Mouse (Mus musculus) brain, embryonic 14.5 days (tissue): ENCODE data around the gene Gm21961. TPM values are rescaled to one million over a fixed set of nuclear protein-coding genes. Genes with fewer than 3 reads are reported as not detected.
"Not testable (repeated sequence)": the region's sequence is repeated elsewhere in the genome, so short reads cannot be mapped to it uniquely, and the experiment has no call there.

Experiments used
- DNase-seq: peaks from one replicate; pipeline ENCODE4 v3.0.0-alpha.2; 2011; ENCODE audit warnings: low read depth
- CTCF ChIP-seq: fragments of 200-500 bp; IDR thresholded peaks from 2 replicates; pipeline ENCODE4 v1.5.1; 2012; ENCODE audit warnings: inconsistent platforms, mild to moderate bottlenecking, moderate library complexity, borderline replicate concordance; ENCODE audit not compliant: insufficient read depth, insufficient read length; ENCODE audit errors: extremely low read depth
- POLR2A ChIP-seq: fragments of 200-500 bp; IDR thresholded peaks from 2 replicates; pipeline ENCODE4 v1.6.1; 2012; ENCODE audit warnings: mild to moderate bottlenecking, inconsistent platforms, borderline replicate concordance; ENCODE audit not compliant: poor library complexity, insufficient read depth, insufficient read length, severe bottlenecking; ENCODE audit errors: extremely low read depth
- polyA plus RNA-seq: library from polyadenylated mRNA; depleted of rRNA; stranded (reverse); fragments of >200 nt; gene quantifications from 2 replicates; pipeline ENCODE4 v1.2.3, GENCODE M21; 2012; rRNA removed

Gene Gm21961
- polyA plus RNA-seq: not detected in 2 replicates

DNA sequence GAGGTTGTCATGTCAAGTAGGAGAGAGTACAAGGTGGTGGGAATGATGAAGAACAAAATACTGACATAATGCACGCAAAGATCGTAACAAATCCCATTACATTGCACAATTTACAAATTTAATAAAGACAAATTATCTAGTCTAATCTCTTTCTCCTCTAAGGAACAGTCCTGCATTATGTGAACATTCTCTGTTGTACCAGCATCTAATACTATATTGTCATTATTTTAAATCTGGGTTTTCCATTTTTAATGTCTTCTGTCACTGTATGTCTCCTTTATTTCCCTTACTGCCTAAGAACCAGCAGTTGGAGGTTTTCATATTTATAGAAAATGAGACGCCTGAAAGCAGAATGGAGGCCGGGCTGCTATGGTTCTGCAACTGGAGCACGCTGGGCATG lies at the start of gene Gm21961:
Gm21961 (minus strand) TSS at position 101 of the 400 bp plus-strand sequence.
- no peak for TF ChIP-seq CTCF
- no peak for TF ChIP-seq POLR2A
- DNase-seq: no peak

DNA sequence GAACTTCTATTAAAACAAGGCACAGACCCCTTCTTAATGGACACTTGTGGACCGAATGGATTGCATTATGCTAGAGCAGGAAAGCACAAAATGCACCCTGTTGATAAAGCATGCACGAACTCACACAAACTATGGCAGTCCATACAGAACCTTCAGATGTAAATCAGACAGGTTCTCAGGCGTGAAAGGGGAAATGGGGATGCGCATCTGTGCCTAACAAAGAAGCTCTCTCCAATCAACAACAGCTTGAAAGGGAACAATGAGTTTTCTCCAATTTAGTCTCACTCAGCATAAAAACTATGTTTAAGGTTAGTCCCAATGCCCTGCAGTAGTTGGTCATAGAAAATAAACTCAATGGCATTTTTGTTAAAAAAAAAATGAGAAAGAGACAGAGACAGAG lies 27.3 kb upstream of the Gm21961 start:
- DNase-seq: peak; percentile 28
- no peak for TF ChIP-seq CTCF

DNA sequence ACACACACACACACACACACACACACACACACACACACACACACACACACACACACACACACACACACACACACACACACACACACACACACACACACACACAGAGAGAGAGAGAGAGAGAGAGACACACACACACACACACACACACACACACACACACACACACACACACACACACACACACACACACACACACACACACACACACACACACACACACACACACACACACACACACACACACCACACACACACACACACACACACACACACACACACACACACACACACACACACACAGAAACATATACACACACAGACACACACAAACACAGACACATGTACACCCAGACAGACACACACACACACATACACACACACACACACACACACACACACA lies 24.5 kb upstream of the Gm21961 start:
- not testable (repeated sequence) for DNase-seq

DNA sequence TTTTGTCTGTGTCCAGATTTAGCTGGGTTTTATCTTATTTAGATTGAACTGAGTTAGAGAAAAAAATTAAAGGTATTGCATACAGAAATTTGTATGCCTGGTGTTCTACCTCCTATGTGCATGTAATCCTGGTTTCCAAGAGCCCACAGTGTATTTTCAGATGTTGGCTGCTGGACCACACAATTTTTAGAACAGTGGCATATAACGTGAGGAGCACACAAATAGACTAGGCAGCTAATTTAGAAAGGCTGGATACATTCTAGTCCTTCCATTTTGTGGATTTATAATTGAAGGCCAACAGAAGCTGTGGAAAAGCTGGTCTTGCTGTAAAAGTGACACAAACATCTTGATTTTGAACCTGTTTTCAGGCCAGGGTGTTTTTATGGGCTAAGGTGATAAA lies 3.3 kb upstream of the Gm21961 start:
- no peak for TF ChIP-seq POLR2A
- no peak for TF ChIP-seq CTCF
- DNase-seq: no peak

DNA sequence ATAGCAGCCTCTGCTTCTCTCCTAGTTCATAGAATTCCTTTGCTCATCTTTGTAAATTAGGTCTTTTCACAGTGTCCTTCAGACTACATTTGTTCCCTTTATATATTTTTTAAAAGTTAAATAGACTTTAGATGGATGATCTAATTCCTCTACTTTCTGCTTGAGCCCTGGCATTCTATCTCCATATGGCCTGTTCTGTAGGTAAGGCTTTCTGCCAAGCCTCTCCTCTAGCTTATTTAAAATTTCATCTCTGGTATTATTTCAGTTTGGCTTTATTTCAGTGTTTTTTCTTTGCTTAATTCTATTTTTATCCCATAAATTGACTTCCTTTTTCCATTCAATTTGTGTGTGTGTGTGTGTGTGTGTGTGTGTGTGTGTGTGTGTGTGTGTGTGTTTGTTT lies 8.5 kb downstream of the Gm21961 start:
- TF ChIP-seq POLR2A (no peak), CTCF (no peak)
- peak; percentile 2 for DNase-seq

DNA sequence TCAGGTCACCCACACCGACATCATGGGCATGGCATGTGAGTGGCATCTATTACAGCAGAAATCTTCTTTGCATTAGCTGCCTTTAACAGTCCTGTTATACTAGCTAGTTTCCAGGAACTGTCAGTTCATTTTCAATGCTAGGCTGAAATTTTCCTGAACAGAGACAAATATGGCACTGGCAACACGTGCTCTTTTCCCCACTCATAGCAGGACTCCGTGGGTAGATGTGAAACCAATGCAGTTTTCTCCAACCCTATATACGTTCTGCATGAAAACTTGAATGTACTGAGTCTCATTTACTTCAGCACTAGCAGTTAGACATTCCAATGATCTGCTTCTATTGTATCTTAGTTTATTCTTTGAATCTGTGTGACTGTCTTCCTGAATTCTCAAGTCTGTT lies 20.2 kb downstream of the Gm21961 start:
- no peak for DNase-seq
- TF ChIP-seq CTCF (no peak), POLR2A (no peak)

DNA sequence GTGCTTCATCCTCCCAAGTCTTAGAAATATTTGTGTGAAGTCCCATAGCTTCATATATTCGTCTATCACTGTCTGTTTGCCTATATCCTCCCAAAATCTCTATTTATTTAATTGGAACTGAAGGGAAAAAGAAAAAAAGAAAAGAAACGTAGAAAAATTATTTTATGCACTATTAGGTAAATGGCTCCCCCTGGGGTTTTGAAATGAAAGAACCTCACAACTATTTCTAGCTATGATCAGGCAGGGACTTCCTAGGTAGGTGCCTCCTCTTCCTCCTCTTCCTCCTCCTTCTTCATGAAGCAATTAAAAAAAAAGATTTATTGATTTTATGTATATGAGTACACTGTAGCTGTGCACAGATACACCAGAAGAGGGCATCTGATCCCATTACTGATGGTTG lies 34.7 kb downstream of the Gm21961 start:
- no peak for DNase-seq
- no peak for TF ChIP-seq CTCF
- no peak for TF ChIP-seq POLR2A

DNA sequence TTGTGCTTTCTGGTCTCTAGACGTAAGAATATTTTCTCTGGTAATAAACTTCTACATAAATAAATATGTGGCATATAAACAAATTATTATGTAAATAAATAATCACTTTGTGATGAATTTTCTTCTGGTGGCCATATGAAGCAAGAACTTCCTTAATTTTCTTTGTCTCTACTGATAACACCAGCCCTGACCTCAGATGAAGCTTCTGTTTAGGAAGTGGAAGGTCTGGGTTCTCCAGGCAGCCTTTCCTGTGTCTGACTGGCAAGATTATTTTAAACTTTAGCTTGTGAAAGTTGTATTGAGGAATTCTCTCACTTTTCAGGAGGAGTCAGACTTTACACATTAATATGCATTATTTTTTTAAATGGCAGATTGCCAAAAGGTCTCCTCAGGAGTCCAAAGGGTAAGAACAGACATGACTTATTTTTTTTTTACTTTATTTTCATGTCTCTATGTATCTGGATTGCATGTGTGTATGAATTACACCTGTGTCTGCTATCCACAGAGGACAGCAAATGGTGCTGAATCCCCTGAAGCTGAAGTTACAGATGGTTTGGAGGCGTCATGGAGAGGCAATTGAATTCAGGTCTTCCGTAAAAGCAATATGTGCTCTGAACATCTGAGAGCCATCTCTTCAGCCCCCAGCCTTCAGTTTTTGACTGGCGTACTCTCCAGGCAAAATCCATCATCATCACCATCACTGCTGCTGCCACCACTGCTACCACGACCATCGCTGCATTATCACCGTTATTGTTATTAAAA lies 38.5 kb downstream of the Gm21961 start:
- DNase-seq: no peak
- no peak for TF ChIP-seq CTCF
- no peak for TF ChIP-seq POLR2A

Other genes starting within 250 kb of the Gm21961 start
- not detected in 2 replicates for gene Gm21798, start 197.2 kb downstream of the Gm21961 start, polyA plus RNA-seq